Mouse (Mus musculus): ENCODE measurements around the gene Trpv3. TPM values are rescaled to one million over a fixed set of nuclear protein-coding genes. Genes with fewer than 3 reads are reported as not detected.

The Trpv3 gene
- 0.04 TPM in 1 of 2 replicates, not detected in the other for polyA plus RNA-seq (2016; fragmentation: Nextera tagmentation; extraction: Ambion mirVana)

DNA sequence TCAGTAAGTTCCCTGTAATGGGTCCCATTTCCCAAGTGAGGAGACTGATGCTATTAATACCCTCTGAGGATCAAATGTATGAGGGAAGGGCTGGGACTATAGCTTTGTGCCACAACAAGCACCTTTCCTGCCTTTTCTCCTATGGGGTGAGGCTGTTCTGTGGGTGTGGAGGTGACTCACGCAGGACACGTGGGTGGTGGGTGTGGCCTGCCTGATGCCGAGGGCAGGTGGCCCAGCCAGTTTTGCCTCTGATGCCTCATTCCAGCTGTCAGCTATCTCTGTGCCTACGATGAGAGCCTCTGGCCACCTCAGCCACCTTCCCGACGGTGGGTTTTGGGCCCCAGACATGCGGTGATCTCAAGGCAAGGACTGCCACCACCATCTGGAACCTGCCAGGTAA, at the start of gene Trpv3:
Gene Trpv3 (plus strand): TSS at position 122 of the 400 bp plus-strand sequence.
- Histone ChIP-seq H3K27me3 (replicated peaks; ENCODE audit: low read depth, poor library complexity, severe bottlenecking) (no peaks in the 10 kb centered on the region), H3K4me1 (no peaks in the 10 kb centered on the region), H3K27ac (replicated peaks) (no peak within 1 kb of the TSS), H3K4me3 (no peak within 1 kb of the TSS), H3K9me3 (no peaks in the 10 kb centered on the region), H3K36me3 (replicated peaks) (no peaks in the 10 kb centered on the region)
- 85% methylated on average over 7 of the region's 7 CpGs for WGBS
- no peak for DNase-seq (ENCODE audit: low spot score)

DNA sequence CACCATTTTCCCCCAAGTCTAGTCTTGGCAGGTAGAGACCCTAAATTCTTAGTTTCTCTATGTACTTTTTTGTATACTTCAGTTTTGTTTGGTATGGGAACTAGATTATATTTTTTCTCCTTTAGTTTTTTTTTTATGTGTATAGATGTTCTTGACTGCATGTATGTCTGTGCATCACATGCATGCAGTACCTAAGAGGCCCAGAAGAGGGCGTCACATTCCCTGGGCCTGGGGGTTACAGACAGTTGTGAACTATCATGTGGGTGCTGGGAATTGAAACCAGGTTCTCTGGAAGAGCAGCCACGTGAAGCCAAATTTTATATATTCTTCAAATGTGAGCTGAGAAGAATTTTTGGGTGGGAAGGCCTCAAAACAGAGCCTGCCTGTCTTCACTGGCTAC, 47.5 kb upstream of the Trpv3 start:
- no peak for DNase-seq (ENCODE audit: low spot score)
- H3K27ac ChIP-seq (replicated peaks), result no peak overlapping the region
- 63% methylated on average over 2 of the region's 2 CpGs for WGBS
- H3K4me1 ChIP-seq, result no peaks in the 10 kb centered on the region
- 0 out of 2 replicates have a peak, but pooled peaks cover 4% of the 10 kb centered on the region for H3K27me3 ChIP-seq (replicated peaks; ENCODE audit: low read depth, poor library complexity, severe bottlenecking)
- H3K4me3 ChIP-seq, result no peak overlapping the region
- H3K36me3 ChIP-seq (replicated peaks), result no peaks in the 10 kb centered on the region
- H3K9me3 ChIP-seq, result no peaks in the 10 kb centered on the region

DNA sequence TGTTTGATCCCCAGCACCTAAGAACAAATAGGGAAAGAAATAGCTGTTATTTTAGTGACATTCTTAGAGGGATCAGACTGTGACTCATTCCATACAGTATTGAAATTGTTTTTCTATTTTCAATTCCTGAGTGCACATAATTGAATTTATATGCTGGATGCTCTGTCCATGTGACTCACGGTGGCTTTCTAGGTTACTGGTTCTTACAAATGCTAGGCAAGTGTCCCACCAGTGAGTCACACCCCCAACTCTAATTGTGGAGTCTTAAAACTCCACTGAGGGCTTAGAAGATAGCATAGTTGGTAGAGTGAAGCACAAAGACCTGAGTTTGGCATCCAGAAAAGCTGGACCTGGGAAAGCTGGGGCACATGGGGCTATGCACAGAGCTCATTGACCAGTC, 46.5 kb upstream of the Trpv3 start:
- Histone ChIP-seq H3K4me1 (no peaks in the 10 kb centered on the region), H3K36me3 (replicated peaks) (no peaks in the 10 kb centered on the region), H3K4me3 (no peak overlapping the region), H3K27ac (replicated peaks) (no peak overlapping the region), H3K27me3 (replicated peaks; ENCODE audit: low read depth, poor library complexity, severe bottlenecking) (no peaks in the 10 kb centered on the region), H3K9me3 (no peaks in the 10 kb centered on the region)
- DNase-seq (ENCODE audit: low spot score), result no peak
- WGBS, result 84% methylated on average over 1 of the region's 1 CpGs

DNA sequence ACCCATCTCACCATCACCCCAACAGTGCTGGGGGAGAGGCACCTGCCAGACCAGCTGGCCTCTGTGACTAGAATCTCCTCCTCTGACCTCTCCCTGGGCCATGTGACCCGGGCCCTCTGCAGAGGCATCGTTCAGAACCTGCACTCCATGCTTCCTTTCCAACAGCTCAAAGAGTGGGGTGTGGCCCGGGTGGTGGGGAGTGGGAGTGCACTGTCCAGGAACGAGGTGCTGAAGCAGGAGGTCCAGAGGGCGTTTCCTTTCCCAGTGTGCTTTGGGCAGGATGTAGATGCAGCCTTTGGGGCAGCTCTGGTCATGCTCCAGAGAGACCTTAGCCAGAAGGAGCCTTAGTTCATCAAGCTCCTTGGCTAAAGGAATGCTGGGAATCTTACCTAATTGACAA, 44.3 kb upstream of the Trpv3 start:
- H3K4me3 ChIP-seq, result no peak overlapping the region
- WGBS, result 48% methylated on average over 5 of the region's 5 CpGs
- no peak overlapping the region for H3K27ac ChIP-seq (replicated peaks)
- H3K36me3 ChIP-seq (replicated peaks), result no peaks in the 10 kb centered on the region
- no peak for DNase-seq (ENCODE audit: low spot score)
- H3K4me1 ChIP-seq, result no peaks in the 10 kb centered on the region
- no peaks in the 10 kb centered on the region for H3K27me3 ChIP-seq (replicated peaks; ENCODE audit: low read depth, poor library complexity, severe bottlenecking)
- no peaks in the 10 kb centered on the region for H3K9me3 ChIP-seq

DNA sequence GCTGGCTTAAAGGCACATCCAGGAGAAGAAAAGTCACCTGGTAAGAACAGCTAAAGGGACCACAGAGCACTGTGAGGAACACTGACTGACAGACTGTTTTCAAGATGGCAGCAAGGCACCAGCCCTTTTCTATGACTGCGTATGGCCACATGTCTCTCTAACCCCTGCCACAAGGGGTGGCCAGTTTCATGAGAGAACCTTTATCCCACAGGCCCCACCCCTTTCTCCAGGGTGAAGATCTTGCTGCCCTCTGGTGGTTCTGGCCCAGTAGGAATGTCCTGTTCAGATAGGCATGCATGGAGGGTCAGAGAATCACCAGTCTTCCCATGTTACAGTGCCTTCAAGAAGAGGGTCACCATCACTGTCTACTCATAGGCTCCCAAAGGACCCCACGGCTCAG, 43.2 kb upstream of the Trpv3 start:
- Histone ChIP-seq H3K4me3 (no peak overlapping the region), H3K27me3 (replicated peaks; ENCODE audit: low read depth, poor library complexity, severe bottlenecking) (no peaks in the 10 kb centered on the region), H3K36me3 (replicated peaks) (no peaks in the 10 kb centered on the region), H3K27ac (replicated peaks) (no peak overlapping the region), H3K4me1 (no peaks in the 10 kb centered on the region), H3K9me3 (no peaks in the 10 kb centered on the region; the same call in 1 of the 2 replicates)
- WGBS, result 75% methylated on average over 2 of the region's 2 CpGs
- DNase-seq (ENCODE audit: low spot score), result no peak

DNA sequence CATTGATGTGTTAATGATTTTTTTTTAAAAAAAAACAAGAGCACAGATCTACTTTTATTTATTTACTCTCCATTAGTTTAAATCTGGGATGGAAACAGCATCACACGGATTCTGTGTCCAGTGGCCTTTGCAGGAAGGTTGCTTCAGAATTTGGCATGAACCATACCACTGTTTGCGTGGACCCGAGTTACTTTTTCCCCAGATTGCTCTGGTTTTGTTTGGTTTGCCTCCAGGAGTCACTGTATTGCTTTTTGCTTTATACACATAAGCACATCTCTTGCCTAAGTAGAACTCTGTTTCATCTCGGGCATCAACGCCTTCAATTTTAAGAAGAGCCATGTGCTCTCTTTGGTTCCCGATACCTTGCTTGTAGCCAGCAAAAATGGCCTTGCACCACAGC, 41.3 kb upstream of the Trpv3 start:
- no peaks in the 10 kb centered on the region; the same call in 1 of the 2 replicates for H3K9me3 ChIP-seq
- no peak overlapping the region for H3K27ac ChIP-seq (replicated peaks)
- H3K4me3 ChIP-seq, result no peak overlapping the region
- WGBS, result 91% methylated on average over 6 of the region's 6 CpGs
- H3K4me1 ChIP-seq, result no peaks in the 10 kb centered on the region
- DNase-seq (ENCODE audit: low spot score), result no peak
- no peaks in the 10 kb centered on the region for H3K27me3 ChIP-seq (replicated peaks; ENCODE audit: low read depth, poor library complexity, severe bottlenecking)
- H3K36me3 ChIP-seq (replicated peaks), result no peaks in the 10 kb centered on the region

DNA sequence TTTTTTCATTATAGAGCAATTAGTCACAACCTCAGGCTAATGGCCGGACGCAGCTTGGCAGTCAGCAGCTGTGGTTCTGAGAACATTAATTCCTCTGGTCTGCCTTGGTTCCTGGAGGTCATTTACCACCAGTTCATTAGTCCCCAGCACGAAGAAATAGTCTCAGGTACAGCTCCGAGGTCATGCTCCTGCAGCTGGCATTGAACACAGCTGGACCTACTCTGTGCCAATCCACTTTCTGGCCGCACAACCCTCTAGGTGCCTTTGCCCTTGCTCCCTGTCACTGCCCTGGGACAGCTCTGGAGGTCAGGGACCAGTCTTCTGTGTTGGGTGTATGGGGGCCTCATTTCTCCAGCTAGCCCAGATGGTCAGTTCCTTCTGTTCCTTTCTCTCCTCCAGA, 38.3 kb upstream of the Trpv3 start:
- H3K4me3 ChIP-seq, result no peak overlapping the region
- WGBS, result 76% methylated on average over 5 of the region's 5 CpGs
- no peaks in the 10 kb centered on the region; the same call in 1 of the 2 replicates for H3K9me3 ChIP-seq
- no peak for DNase-seq (ENCODE audit: low spot score)
- no peaks in the 10 kb centered on the region for H3K36me3 ChIP-seq (replicated peaks)
- no peak overlapping the region for H3K27ac ChIP-seq (replicated peaks)
- H3K27me3 ChIP-seq (replicated peaks; ENCODE audit: low read depth, poor library complexity, severe bottlenecking), result no peaks in the 10 kb centered on the region
- no peaks in the 10 kb centered on the region for H3K4me1 ChIP-seq

DNA sequence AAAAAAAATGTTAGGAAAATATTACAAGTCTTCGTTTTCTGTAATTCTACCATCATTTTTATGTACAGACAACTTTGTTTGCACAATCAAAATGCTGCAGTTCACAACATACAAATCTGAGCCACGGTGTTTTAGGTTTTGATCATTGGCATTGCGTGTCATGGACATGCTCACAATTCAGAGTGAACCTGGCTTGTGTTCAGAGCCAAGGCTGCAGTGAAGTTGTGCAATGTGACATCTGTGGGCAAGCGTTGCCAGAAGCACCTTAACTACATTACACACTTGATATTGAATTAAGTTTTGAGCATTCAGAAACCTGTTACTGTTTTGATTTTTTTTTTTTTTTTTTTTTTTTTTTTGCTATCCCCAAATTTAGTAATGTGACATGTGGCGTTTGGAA, 37.1 kb upstream of the Trpv3 start:
- H3K36me3 ChIP-seq (replicated peaks), result no peaks in the 10 kb centered on the region
- WGBS, result 86% methylated on average over 5 of the region's 5 CpGs

DNA sequence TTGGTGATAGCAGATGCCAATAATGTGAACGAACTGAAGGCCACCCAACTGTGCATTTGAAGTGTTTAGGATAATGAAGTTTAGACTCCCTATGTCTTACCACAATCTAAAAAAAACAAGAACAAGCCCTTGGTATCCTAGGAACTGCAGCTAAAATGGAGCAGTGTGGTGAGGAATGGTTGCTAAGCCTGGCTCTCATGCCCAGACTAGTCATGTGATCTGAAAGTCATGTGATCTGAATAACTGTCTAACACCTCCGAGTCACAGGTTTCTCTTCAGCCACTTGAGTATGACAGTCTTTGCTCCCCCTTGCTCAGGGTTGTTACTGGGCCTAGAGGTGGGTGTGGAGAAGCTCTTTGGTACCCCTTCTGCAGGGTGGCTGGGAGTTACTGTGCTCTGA, 34.7 kb upstream of the Trpv3 start:
- Histone ChIP-seq H3K4me1 (peaks cover 5% of the 10 kb centered on the region; the same call in 1 of the 2 replicates), H3K27ac (replicated peaks) (no peak overlapping the region), H3K27me3 (replicated peaks; ENCODE audit: low read depth, poor library complexity, severe bottlenecking) (no peaks in the 10 kb centered on the region), H3K36me3 (replicated peaks) (no peaks in the 10 kb centered on the region), H3K4me3 (no peak overlapping the region), H3K9me3 (no peaks in the 10 kb centered on the region; the same call in 1 of the 2 replicates)
- DNase-seq (ENCODE audit: low spot score), result no peak
- WGBS, result 75% methylated on average over 2 of the region's 2 CpGs

More for the DNA sequence above, 37.1 kb upstream of the Trpv3 start:
- Histone ChIP-seq H3K27ac (replicated peaks) (no peak overlapping the region), H3K4me1 (no peaks in the 10 kb centered on the region), H3K27me3 (replicated peaks; ENCODE audit: low read depth, poor library complexity, severe bottlenecking) (no peaks in the 10 kb centered on the region), H3K9me3 (no peaks in the 10 kb centered on the region; the same call in 1 of the 2 replicates), H3K4me3 (no peak overlapping the region)
- DNase-seq (ENCODE audit: low spot score), result no peak

DNA sequence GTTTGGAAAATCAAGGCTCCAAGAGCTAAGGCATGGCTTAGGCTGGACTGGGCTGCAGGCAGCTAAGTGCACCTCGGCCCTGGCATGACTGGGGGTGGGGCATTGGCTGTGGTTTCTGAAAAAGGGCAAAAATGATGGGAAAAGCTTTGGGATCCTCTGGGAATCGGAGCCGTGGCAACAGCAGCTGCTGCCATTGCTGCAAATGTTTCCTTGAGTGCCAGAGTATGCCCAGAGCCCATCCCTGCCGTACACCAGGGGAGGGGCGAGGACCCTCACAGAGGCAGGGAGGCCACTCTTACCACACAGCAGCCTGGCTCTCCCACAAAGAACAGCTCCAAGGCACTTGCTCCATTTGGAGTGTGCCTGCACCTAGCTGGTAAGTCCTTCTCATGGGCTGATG, 33.2 kb upstream of the Trpv3 start, which contains the start of gene Trpv1:
Gene Trpv1 (plus strand): TSS at position 301 of the 400 bp plus-strand sequence.
- Histone ChIP-seq H3K27ac (replicated peaks) (no peak within 1 kb of the TSS), H3K36me3 (replicated peaks) (no peaks in the 10 kb centered on the region)
- WGBS, result 85% methylated on average over 5 of the region's 5 CpGs

DNA sequence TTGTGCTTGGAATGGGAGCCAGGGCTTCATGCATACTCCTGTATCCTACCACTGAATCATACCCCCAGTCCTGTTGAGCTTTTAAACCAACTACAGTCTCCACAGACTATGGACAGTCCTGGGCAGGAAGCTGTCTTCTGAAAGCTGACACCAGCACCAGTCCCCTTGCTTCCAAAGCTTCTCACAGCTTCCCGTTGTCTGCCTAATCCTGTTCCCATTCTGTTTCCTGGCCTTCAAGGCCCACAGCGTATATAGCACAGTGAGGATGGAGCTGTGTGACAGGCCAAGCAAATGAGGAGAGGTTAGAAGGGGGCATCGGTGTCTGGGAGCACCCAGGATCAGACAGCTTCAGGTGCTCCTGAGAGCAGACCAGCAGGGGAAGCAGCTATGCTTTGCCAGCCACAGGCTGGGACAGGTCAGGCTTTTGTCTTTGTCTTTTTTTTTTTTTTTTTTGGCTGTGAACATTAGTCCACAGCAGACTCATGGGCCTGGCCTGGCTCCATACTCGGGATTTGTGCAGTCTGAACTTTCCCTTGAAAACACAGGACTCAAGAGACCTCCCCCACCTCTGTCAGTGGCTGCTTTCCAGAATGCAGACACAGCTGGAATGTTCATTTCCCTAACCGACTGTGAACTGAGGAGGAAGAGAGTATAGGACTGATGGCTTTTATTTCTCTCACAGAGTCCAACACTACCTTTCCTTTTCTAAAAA, 31.0 kb upstream of the Trpv3 start:
- DNase-seq (ENCODE audit: low spot score), result no peak
- no peak overlapping the region for H3K27ac ChIP-seq (replicated peaks)

More for the DNA sequence above, 33.2 kb upstream of the Trpv3 start, which contains the start of gene Trpv1:
- no peak within 1 kb of the TSS for H3K4me3 ChIP-seq
- no peak for DNase-seq (ENCODE audit: low spot score)
- H3K27me3 ChIP-seq (replicated peaks; ENCODE audit: low read depth, poor library complexity, severe bottlenecking), result no peaks in the 10 kb centered on the region
- peaks cover 5% of the 10 kb centered on the region; the same call in 1 of the 2 replicates for H3K4me1 ChIP-seq
- H3K9me3 ChIP-seq, result no peaks in the 10 kb centered on the region; the same call in 1 of the 2 replicates

DNA sequence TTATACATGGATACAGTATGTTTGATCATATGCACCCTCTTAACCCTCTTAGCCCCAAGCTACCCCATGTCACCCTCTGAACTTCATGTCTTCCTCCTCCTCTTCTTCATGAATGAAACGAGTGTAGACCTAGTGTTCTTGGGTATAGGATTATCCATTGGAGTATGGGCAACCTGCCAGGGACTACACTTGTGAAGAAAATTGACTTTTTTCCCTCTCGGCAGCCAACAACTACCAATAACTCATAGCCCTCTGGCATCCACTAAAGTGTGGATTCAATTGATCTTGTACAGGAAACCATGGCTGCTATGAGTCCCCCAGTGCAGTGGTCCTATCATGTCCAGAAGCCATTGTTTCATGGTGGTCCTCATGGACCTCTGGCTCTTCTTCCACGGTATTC, 30.5 kb upstream of the Trpv3 start:
- DNase-seq (ENCODE audit: low spot score), result no peak
- no peaks in the 10 kb centered on the region for H3K9me3 ChIP-seq
- H3K4me1 ChIP-seq, result peaks cover 9% of the 10 kb centered on the region; the same call in 1 of the 2 replicates
- H3K27me3 ChIP-seq (replicated peaks; ENCODE audit: low read depth, poor library complexity, severe bottlenecking), result no peaks in the 10 kb centered on the region
- 81% methylated on average over 3 of the region's 3 CpGs for WGBS
- H3K27ac ChIP-seq (replicated peaks), result no peak overlapping the region
- H3K4me3 ChIP-seq, result no peak overlapping the region
- H3K36me3 ChIP-seq (replicated peaks), result no peaks in the 10 kb centered on the region

More for the DNA sequence above, 31.0 kb upstream of the Trpv3 start:
- H3K36me3 ChIP-seq (replicated peaks), result no peaks in the 10 kb centered on the region
- no peaks in the 10 kb centered on the region for H3K27me3 ChIP-seq (replicated peaks; ENCODE audit: low read depth, poor library complexity, severe bottlenecking)
- H3K4me1 ChIP-seq, result peaks cover 9% of the 10 kb centered on the region; the same call in 1 of the 2 replicates
- no peak overlapping the region for H3K4me3 ChIP-seq
- 46% methylated on average over 5 of the region's 5 CpGs for WGBS
- no peaks in the 10 kb centered on the region for H3K9me3 ChIP-seq

DNA sequence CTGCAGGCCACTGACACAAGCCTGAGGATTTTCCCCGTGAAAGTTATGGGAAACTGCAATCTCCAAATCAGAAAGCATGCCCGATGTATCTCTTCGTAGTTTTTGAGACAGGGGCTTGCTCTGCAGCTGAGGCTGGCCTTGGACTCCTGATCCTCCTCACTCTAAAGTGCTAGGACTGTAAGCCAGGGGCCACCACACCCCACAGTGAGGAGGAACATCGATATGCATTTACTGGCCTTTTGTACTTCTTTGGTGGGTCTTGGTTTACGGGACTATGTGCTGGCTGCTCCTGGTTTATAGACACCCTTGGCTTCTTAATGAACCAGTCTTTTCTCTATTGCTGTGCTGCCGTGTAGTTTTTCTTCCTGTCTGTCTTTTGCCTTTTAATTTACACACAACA, 25.0 kb upstream of the Trpv3 start:
- DNase-seq (ENCODE audit: low spot score), result no peak
- Histone ChIP-seq H3K36me3 (replicated peaks) (no peaks in the 10 kb centered on the region), H3K27me3 (replicated peaks; ENCODE audit: low read depth, poor library complexity, severe bottlenecking) (no peaks in the 10 kb centered on the region), H3K4me3 (no peak overlapping the region), H3K9me3 (no peaks in the 10 kb centered on the region), H3K4me1 (peaks cover 4% of the 10 kb centered on the region; the same call in 1 of the 2 replicates), H3K27ac (replicated peaks) (no peak overlapping the region)
- 89% methylated on average over 6 of the region's 6 CpGs for WGBS

All from embryonic facial prominence, embryonic 10.5 days (tissue).